Mouse (Mus musculus): ENCODE data around the gene Pum1. TPM values are rescaled to one million over a fixed set of nuclear protein-coding genes. Genes with fewer than 3 reads are reported as not detected.

The Pum1 gene
- polyA plus RNA-seq, 1 experiment: 26.2 TPM

- TF ChIP-seq USF1 (IDR thresholded peaks at IDR 0.05; ENCODE audit: low read depth): peak; percentile 32
- TF ChIP-seq MAX (IDR thresholded peaks at IDR 0.05): no peak
- Histone ChIP-seq H3K79me2 (ENCODE audit: control insufficient read depth, insufficient read depth) (no peaks in the 10 kb centered on the region), H3K79me3 (ENCODE audit: low read depth) (no peaks in the 10 kb centered on the region), H3K36me3 (ENCODE audit: control insufficient read depth, insufficient read depth) (no peaks in the 10 kb centered on the region), H3K4me3 (ENCODE audit: insufficient read depth, poor library complexity, severe bottlenecking) (no peak overlapping the region), H3K27me3 (ENCODE audit: control insufficient read depth, insufficient read depth, insufficient read length) (no peaks in the 10 kb centered on the region), H3ac (ENCODE audit: control insufficient read depth, insufficient read length, low read depth) (no peak overlapping the region)
Observed at GRCm38 (mm10) chr4:130828851-130829673, 165.9 kb downstream of the Pum1 start.

Other genes starting within 250 kb of the Pum1 start
- 36.9 TPM for gene Nkain1, start 89.1 kb upstream of the Pum1 start, polyA plus RNA-seq (2012; fragmentation: generic; extraction: Trizol)
- 63.6 TPM for gene Sdc3, start 129.2 kb downstream of the Pum1 start, polyA plus RNA-seq (2012; fragmentation: generic; extraction: Trizol)
- 0.08 TPM for gene Laptm5, start 249.8 kb downstream of the Pum1 start, polyA plus RNA-seq (2012; fragmentation: generic; extraction: Trizol)

All from C2C12 (cell line).